Mouse (Mus musculus) embryonic fibroblast, embryonic 13.5 days (primary cell): ENCODE data around the gene Trmt11. TPM values are rescaled to one million over a fixed set of nuclear protein-coding genes. Genes with fewer than 3 reads are reported as not detected.
"Not testable (repeated sequence)": the region's sequence is repeated elsewhere in the genome, so short reads cannot be mapped to it uniquely, and the experiment has no call there.

Source experiments
- H3K27ac ChIP-seq: 2 replicates; pipeline ENCODE4 v1.5.1; 2012; ENCODE audit warnings: low read length, control low read depth, inconsistent platforms; ENCODE audit not compliant: insufficient read depth
- H3K4me1 ChIP-seq: 2 replicates; pipeline ENCODE4 v1.6.1; 2011; ENCODE audit warnings: low read length; ENCODE audit not compliant: control insufficient read depth, insufficient read depth
- H3K4me3 ChIP-seq: 2 replicates; pipeline ENCODE4 v1.5.1; 2011; ENCODE audit warnings: mild to moderate bottlenecking, control low read depth, low read length; ENCODE audit not compliant: insufficient read depth
- CTCF ChIP-seq: IDR thresholded peaks from 2 replicates; pipeline ENCODE4 v1.5.1; 2011; ENCODE audit warnings: mild to moderate bottlenecking, control low read depth, low read length, moderate library complexity, borderline replicate concordance; ENCODE audit not compliant: insufficient read depth
- POLR2A ChIP-seq: IDR thresholded peaks from 2 replicates; pipeline ENCODE4 v1.6.1; 2011; ENCODE audit warnings: low read depth, mild to moderate bottlenecking, control low read depth, low read length, moderate library complexity
- polyA plus RNA-seq: library from polyadenylated mRNA; stranded (reverse); fragments of >200 nt; gene quantifications from 2 replicates; pipeline ENCODE4 v1.2.4, GENCODE M21; 2011; ENCODE audit warnings: low read depth; ENCODE audit not compliant: missing spikeins, insufficient read length

Trmt11 gene
- polyA plus RNA-seq, 1 experiment: 18.3 TPM

DNA sequence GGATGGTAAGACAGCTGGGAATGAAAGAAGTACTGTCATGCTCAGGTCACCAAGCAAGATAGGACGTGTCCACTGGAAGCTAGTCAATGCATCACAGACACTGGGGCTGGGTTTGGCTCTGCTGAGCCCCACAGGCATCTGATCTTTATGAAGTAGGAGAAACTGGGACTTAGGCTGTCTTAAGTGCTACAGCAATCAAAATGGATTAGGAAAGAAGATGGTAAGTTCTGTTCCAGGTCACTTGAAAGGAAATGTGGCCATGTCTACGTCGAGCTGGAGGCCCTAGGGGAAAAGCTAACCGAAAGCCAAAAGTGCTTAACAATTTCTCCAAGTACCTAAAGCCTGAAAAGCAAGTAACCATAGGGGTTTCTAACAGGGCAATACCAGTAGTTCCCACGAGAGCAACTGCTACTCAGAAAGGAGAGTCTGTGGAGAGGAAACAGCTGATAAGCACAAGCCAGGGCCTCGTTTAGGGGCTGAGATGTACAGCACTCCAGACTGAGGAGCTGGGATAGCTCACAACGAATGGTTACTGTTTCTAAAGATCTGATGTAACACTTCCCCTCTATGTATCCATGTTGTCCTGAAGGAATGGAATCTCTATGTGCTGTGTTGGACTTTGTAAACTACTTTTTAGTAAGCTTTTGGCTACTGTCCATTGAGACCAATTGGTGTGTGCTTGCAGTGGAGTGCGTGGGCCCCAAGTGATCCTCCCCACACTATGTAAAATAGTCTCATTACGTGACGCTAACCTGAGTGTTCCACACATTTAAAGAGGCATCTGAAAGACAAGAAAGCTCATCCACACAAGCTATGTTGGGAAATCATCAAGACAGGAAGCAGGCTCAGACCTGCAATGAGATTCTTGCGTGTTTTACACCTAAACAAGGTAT, 44.6 kb downstream of the Trmt11 start:
- Histone ChIP-seq H3K27ac (no peak overlapping the region), H3K4me1 (no peaks in the 10 kb centered on the region), H3K4me3 (no peak overlapping the region)
- TF ChIP-seq CTCF (no peak), POLR2A (no peak)

DNA sequence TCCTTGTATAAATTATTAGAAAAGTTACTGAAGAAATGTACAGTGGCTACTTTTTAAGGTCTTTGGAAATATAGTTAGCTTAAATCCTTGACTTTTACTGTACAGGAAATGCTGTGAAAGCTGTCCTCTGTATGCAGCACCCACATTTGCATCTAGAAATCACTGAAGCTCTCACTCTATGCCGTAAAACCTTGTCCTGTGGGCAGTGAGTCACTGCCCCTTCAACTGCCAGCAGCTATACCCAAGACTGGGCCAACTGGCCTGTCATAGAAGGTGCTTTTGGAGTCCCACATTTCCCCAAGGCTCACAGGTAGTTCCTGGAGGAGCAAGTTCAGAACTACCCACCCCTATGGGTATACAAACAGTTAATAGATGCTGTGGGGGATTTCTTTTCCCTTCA, 48.2 kb downstream of the Trmt11 start:
- Histone ChIP-seq H3K4me3 (no peak overlapping the region), H3K4me1 (no peaks in the 10 kb centered on the region), H3K27ac (no peak overlapping the region)
- TF ChIP-seq POLR2A (no peak), CTCF (no peak)

DNA sequence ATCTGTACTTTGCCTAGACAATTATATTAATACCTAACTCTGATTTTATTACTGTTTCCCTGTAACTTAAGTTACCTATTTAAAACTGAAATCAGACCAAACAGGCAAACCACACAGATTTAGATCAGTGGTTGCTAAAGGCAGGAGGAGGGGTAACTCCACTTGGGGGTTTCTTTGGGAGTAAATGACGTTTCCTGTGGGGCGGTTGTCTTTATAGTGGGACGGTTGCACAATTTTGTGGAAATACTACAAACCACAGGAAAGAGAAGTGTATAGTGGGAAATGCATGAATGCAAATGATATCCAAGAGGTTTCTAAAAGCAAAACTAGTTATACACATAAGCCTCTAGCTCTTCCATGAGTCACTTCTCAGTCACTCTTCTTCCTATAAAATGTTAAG, 50.6 kb downstream of the Trmt11 start:
- Histone ChIP-seq H3K4me1 (no peaks in the 10 kb centered on the region), H3K4me3 (no peak overlapping the region)

DNA sequence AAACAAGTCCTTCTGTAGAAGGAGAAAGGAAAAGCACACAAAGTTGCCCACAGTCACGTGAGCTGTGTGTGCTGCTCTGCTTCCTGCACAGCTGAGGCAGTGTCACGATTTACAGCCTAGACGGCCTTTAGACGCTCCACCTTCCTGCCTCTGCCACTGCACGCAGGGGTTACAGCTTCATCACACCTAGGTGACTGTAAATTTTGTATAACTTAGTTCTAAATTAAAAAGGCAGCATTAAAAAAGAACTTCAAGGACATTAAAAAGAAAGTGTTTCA, 62.1 kb downstream of the Trmt11 start:
- Histone ChIP-seq H3K4me1 (peaks cover 3% of the 10 kb centered on the region; the same call in 1 of the 2 replicates), H3K27ac (no peak overlapping the region), H3K4me3 (no peak overlapping the region)
- TF ChIP-seq POLR2A (no peak), CTCF (no peak)

More for the DNA sequence above, 50.6 kb downstream of the Trmt11 start:
- H3K27ac ChIP-seq: no peak overlapping the region
- no peak for TF ChIP-seq CTCF
- TF ChIP-seq POLR2A: no peak

DNA sequence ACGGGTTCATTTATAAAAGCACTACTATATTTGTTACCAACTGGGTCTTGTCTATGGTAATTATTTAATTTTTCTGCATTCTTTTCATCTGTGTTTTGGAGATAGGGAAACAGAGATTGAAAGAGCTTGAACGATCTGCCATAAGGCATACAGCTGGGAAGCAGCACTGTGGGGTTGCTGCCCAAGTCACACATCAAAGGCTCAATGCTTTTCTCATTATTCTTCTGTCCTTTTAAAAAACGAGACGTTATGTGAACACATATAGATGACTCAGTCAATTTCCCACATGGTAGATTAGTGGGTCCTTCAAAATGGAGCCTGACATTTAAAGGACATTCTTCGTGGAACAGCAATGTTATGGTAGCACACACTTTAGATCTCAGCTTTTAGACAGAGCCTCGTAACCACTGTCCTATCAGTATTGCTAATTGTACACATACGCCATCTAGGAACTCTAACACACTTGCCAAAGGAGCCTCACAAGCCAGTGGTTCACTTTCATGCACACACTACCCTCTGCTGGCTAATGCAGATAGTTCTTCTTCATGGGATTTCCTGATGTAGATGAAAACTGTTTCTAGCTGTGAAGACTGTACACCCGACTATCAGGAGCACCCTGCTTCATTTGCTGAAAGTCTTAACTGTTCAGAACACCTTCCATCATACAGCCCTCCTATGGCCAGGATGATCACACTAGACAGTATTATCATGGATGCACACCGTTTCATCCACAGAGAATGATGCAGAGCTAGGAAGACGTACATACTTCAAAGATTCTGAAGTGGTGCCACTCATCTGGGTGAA, 62.6 kb downstream of the Trmt11 start:
- TF ChIP-seq CTCF (no peak), POLR2A (no peak)
- no peak overlapping the region for H3K27ac ChIP-seq
- peaks cover 5% of the 10 kb centered on the region for H3K4me1 ChIP-seq
- H3K4me3 ChIP-seq: no peak overlapping the region

DNA sequence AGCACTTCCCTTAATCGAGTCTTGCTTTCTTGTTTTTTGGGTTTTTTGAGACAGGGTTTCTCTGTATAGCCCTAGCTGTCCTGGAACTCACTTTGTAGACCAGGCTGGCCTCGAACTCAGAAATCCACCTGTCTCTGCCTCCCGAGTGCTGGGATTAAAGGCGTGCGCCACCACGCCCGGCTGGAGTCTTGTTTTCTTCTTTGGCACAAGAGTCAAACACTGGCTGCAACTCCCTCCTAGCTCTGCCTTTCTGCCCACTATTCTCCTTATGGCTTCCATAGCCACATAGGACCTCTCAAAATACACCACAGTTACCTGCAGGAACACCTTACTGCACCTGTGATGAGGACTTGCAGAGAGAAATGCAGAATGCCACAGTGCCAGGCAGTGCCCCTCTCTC, 64.6 kb downstream of the Trmt11 start:
- H3K4me3 ChIP-seq, H3K4me1 ChIP-seq, H3K27ac ChIP-seq: not testable (repeated sequence)

DNA sequence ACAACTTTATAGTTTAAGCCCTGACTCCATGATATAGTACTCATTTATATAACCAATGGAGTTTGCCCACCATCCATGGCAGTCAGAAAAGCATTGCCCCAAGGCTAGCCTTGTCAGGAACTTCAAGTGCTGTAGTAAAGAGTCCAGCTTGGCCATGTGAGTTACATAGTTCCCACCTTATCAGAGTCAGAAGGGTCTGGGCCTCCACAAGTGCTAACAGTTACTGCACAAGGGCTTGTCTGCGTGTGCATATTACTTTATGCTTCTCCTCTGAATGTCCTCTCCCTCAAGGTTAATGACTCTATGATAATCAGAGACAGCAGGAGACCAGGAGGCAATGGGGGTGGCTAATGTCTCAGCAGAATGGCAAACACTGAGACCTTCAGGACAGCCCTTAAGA, 73.4 kb downstream of the Trmt11 start:
- Histone ChIP-seq H3K27ac (no peak overlapping the region), H3K4me3 (no peak overlapping the region), H3K4me1 (peaks cover 3% of the 10 kb centered on the region; the same call in 1 of the 2 replicates)
- TF ChIP-seq CTCF: no peak
- TF ChIP-seq POLR2A: no peak

DNA sequence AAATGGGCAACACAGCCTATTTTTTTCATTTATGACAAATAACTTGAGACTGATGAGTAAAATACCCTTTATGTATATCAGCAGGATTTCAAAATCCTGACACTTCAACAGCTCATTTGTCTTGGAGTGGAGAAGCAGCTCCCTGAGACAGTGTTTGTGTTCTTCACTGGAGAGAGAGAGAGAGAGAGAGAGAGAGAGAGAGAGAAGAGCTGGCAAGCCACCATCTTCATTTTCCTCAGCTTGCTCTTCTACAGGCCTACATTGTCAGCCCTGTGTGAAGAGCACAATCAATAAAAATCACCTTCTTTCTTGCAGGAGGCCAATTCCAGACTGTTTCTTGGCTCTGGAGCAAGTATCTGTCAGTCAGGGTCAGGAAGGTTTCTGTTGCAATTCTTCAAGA, 78.8 kb downstream of the Trmt11 start:
- no peak for TF ChIP-seq POLR2A
- TF ChIP-seq CTCF: no peak
- no peak overlapping the region for H3K27ac ChIP-seq
- no peak overlapping the region for H3K4me3 ChIP-seq
- H3K4me1 ChIP-seq: no peaks in the 10 kb centered on the region

DNA sequence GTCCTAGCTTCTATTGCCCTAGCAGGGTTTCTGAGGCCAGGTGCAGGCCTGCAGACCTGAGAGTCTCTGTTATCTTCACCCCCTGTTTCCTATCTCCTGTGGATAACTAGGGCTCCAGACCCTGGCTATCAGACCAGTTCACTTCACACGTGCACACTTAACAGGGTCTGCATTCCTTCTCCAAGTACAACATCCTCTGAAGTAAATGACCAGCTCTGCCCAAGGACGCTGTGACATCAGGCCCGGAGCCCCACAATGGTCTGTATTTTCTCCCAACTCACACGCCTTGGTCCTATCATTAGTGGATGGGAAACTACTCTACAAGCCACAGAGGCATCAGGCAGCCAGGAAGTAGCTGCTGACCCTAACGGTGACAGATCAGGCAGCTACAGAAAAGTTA, 81.4 kb downstream of the Trmt11 start:
- H3K4me1 ChIP-seq: no peaks in the 10 kb centered on the region
- H3K27ac ChIP-seq: no peak overlapping the region
- TF ChIP-seq CTCF: no peak
- TF ChIP-seq POLR2A: no peak
- H3K4me3 ChIP-seq: no peak overlapping the region

DNA sequence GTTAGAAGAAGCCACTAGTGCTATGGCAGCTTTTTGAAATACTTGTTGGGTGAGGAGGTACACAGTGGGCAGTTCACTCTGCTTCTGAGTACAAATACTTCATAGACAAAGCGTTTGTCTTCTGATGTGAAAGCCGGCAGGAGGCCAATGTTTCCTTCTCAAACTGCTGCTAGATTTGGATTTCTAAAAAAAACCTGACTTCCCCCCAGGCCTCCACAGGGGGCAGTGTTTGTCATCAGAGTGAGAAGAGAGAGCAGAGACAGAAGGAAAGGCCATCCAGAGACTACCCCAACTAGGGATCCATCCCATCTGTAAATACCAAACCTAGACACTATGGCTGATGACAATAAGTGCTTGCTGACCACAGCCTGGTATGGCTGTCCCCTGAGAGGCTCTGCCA, 83.3 kb downstream of the Trmt11 start:
- Histone ChIP-seq H3K4me1 (no peaks in the 10 kb centered on the region), H3K4me3 (no peak overlapping the region), H3K27ac (no peak overlapping the region)
- TF ChIP-seq POLR2A (no peak), CTCF (no peak)
